Mouse (Mus musculus): ENCODE data around the gene Slc35b2.

GRCm38 (mm10) chr17:45555452-45556106, 8.1 kb upstream of the Slc35b2 start, which contains the start of gene Nfkbie:
- TF ChIP-seq CTCF (conservative IDR thresholded peaks at IDR 0.05; ENCODE audit: low read length): no peak
- TF ChIP-seq NANOG (IDR thresholded peaks at IDR 0.05; ENCODE audit: borderline replicate concordance, low read length): no peak
- no peak for TF ChIP-seq POU5F1 (IDR thresholded peaks at IDR 0.05; ENCODE audit: borderline replicate concordance, low read length)

Measured in E14TG2a.4 (cell line).